Mouse (Mus musculus): Measurements from ENCODE around the gene Gpat3. TPM values are rescaled to one million over a fixed set of nuclear protein-coding genes. Genes with fewer than 3 reads are reported as not detected.

Gpat3 gene
- polyA plus RNA-seq (2014; fragmentation: Illumina TruSeq; extraction: RNeasy Lipid Tissue Mini Kit (QIAGEN cat#74804); ENCODE audit: low replicate concordance), result 99.4 TPM

DNA sequence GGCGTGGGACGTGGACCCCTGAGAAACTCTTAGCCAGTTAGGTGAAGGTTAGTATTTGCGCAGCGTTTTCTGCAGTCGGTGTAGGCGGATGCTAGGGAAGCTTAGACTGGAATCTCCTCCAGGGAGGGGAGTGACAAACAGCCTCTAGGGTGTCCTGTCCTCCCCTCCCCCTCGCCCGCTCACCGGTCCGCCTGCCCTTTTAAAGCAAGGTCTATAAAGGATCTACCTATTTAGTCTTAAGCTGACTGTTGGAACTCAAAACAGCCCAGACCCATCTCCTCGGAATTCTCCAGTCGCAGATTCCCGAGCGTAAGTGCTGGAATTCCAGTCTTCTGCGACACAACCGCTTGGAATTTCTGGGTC, at the start of gene Gpat3:
Gene Gpat3, plus strand, starts transcription at position 229 of the 363 bp plus-strand sequence.

DNA sequence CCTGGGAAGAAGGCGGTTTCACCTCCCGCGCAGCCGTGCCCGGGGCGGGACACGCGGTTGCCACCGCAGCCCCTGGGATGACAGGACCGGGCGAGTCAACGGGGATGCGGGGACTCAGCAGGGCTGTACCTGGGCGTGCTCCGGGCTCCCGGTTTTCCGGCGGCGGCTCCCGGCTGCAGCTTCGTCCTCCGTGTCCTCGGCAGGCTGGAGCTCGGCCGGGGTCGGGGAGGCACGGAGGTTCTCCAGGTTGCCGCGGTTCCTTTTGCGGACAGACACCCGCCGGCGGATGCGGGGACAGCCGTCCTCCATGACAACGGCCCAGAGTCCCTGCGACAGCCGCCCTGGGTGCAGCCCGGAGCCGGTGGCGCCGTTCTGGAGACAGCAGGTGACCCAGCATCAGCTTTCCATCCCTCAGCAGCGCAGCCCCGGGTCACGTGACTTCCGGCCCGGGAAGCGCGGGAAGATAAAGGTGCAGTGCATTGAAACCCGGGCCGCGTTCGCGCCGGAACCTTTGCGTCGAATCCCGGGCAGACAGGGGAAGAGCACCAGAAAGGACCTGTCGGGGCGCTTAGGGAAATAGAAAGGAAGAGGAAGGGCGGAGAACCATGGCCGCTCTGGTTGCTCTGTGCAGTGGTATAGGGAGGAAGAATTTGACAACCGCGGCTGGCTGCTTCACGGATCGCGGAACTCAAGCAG, 47.2 kb upstream of the Gpat3 start, which contains the start of the genes Helq and Mrps18c:
Gene Helq, minus strand, starts transcription at position 434 of the 696 bp plus-strand sequence.
Gene Mrps18c, plus strand, starts transcription at position 463 of the 696 bp plus-strand sequence.

GRCm38 (mm10) chr5:100820483-100821184, 24.9 kb upstream of the Gpat3 start, which contains the start of gene Abraxas1:
Abraxas1 (minus strand) TSS chr5:100820965.

Other genes with a start within 250 kb of the Gpat3 start
- gene Coq2, start 170.6 kb upstream of the Gpat3 start, polyA plus RNA-seq (2014; fragmentation: Illumina TruSeq; extraction: RNeasy Lipid Tissue Mini Kit (QIAGEN cat#74804); ENCODE audit: low replicate concordance), result 12.3 TPM
- 8.0 TPM for gene Hpse, start 126.0 kb upstream of the Gpat3 start, polyA plus RNA-seq (2014; fragmentation: Illumina TruSeq; extraction: RNeasy Lipid Tissue Mini Kit (QIAGEN cat#74804); ENCODE audit: low replicate concordance)
- 10.3 TPM for gene Helq, start 47.1 kb upstream of the Gpat3 start, polyA plus RNA-seq (2014; fragmentation: Illumina TruSeq; extraction: RNeasy Lipid Tissue Mini Kit (QIAGEN cat#74804); ENCODE audit: low replicate concordance)
- gene Mrps18c, start 47.1 kb upstream of the Gpat3 start, polyA plus RNA-seq (2014; fragmentation: Illumina TruSeq; extraction: RNeasy Lipid Tissue Mini Kit (QIAGEN cat#74804); ENCODE audit: low replicate concordance), result 274 TPM
- gene Abraxas1, start 24.7 kb upstream of the Gpat3 start, polyA plus RNA-seq (2014; fragmentation: Illumina TruSeq; extraction: RNeasy Lipid Tissue Mini Kit (QIAGEN cat#74804); ENCODE audit: low replicate concordance), result 36.6 TPM